Mouse (Mus musculus) CD8-positive naive resting alpha-beta T cell, adult 57 days (primary cell): ENCODE results near the gene BC030500. TPM values are rescaled to one million over a fixed set of nuclear protein-coding genes. Genes with fewer than 3 reads are reported as not detected.

Experiments used
- total RNA-seq: library from RNA; stranded (reverse); gene quantifications from one replicate; pipeline ENCODE4 v1.2.4, GENCODE M21; 2023

BC030500 gene
- total RNA-seq, result not detected

DNA sequence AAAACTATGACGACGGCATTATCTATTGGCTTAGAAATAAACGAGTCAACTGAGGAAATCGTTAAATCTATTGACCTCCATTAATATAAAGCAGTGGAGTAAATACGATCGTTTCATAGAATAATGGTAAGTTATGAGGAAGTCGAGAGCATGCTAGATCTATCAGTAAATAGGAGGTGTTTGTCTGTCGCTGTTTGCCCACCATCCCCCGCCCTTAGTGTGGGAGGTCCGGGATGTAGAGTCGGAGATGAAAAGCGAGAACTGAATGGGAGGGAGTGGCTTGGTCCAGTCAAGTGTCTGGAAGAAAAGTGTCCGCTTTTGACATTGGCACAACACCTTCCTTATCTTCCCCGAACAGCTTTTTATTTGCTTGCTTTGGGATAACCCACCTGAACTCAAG is at the start of gene BC030500:
TSS of gene BC030500 (plus strand) at position 79 of the 400 bp plus-strand sequence.

DNA sequence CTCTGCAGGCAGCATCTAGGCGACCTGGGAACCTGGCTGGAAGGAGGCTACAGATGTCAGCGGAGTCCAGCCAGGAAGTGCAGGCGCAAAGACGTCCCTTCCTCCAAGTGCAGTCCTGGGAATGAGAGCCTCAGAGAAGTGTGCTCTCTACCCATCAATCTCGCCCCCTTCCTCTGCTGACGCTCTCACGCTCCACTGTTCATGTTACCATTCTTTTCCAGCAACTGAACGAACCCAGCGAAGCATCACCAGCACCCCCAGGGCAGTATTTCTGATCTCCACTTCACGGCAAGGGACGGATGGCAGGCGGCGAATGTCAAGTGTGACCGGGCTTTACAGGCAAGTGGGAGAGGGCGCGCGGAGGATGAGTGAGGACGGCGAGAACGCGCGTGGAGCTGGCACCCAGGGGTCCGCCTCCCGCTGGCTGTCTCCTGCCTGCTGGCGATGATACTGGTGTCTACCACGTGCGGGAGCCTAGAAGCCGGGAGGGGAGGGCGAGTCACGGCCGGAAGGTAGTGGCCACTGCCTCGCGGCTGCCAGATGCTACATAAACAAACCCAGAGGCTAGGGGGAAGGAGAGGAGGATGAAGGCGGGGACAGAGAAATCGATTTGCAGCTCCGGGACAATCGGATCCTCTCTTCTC is 763 bp downstream of the BC030500 start, which contains the start of gene Galntl6:
TSS of gene Galntl6 (minus strand) at position 445 of the 644 bp plus-strand sequence.

Other genes starting within 250 kb of the BC030500 start
- gene Galntl6, start 885 bp downstream of the BC030500 start, total RNA-seq, result not detected